Mouse (Mus musculus): ENCODE results near the gene Eipr1. TPM values are rescaled to one million over a fixed set of nuclear protein-coding genes. Genes with fewer than 3 reads are reported as not detected.

The Eipr1 gene
- total RNA-seq, 1 experiment from 2014 or later = 16.4 TPM

GRCm38 (mm10) chr12:28804558-28805481, 53.2 kb downstream of the Eipr1 start:
- ATAC-seq (replicated peaks; ENCODE audit: insufficient number of reproducible peaks, low FRiP score, low TSS enrichment, poor library complexity, severe bottlenecking) = no peak

DNA sequence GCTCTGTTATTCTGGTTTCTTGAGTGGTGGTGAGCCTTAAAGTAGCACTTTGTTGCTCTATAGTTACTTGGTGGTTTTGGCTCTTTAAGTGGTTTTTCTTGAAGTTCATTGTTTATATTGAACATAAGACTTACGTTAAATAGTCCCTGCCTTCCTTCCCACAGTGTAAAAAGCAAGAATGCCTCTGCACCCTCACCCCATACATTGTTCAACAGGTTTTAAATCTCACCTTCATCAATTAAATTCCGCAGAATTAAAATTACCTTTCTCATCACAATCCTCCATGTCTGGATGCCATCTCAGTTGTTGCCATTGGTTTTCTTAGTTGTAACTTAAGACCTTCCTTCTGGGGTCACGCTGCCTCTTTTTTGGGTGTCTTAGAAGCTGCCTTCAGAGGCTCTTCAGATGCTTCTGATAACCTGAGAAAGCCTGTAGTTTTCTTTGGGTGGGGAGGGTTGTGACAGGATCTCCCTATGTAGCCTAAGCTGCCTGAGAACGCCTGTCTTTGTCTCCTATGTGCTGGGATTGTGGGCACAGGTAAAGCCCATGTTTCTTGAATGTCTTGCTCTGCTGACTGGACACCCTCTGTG, 57.3 kb downstream of the Eipr1 start:
- ATAC-seq (replicated peaks; ENCODE audit: insufficient number of reproducible peaks, low FRiP score, low TSS enrichment, poor library complexity, severe bottlenecking) = no peak

GRCm38 (mm10) chr12:28809756-28810337, 58.2 kb downstream of the Eipr1 start:
- no peak for ATAC-seq (replicated peaks; ENCODE audit: insufficient number of reproducible peaks, low FRiP score, low TSS enrichment, poor library complexity, severe bottlenecking)

DNA sequence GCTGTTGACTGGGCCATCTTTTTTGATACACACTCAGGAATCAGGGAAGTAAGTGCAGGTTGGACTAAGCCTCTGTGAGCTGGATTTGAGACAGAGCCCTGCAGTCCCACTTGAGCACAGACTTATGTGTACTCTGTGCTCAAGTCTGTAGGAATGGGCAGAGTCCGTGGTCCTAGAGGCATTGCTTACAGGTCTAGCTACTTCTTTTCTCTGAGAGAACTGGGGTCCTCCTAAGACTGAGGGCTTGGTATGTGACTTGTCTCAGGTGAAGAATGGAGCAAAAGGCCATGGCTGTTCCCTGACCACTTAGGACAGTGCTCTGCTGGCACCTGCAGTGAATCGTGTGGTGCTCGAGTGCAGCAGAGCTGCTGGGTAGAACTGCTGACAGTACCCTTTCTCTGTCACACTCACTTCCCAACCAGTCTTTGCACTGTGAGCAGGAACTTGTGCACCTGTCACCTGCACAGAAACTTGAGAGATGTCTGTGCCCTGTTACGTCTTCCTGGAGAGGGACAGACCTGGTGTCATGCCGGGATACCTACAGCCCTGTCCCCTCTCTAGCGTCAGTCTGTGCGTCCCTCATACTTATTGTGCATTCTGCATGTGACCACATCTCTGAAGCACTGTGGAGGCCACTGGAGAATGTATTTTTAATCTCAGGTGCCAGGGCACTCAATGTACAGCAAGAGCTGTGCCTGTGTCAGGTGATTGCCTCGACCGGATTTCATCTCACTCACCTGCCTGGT, 65.3 kb downstream of the Eipr1 start:
- ATAC-seq (replicated peaks; ENCODE audit: insufficient number of reproducible peaks, low FRiP score, low TSS enrichment, poor library complexity, severe bottlenecking) = no peak

DNA sequence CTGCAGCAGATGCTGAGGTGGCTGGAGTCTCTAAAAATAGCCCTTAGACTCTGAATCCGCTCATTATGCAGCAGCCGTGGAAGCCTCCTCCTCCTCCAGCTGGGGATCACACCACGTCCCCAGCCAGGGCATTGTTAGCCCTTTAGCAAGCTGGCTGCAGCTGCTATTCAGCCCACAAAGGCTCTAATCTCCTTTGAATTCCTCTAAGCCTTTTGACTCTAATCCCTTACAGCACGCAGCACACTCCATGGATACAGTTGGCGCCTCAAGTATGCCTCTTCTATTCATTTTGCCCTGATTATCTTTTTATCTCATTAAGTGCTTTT, 65.8 kb downstream of the Eipr1 start:
- ATAC-seq (replicated peaks; ENCODE audit: insufficient number of reproducible peaks, low FRiP score, low TSS enrichment, poor library complexity, severe bottlenecking) = no peak

- ATAC-seq (replicated peaks; ENCODE audit: insufficient number of reproducible peaks, low FRiP score, low TSS enrichment, poor library complexity, severe bottlenecking) = no peak
These were observed 66.3 kb downstream of the Eipr1 start for GRCm38 (mm10) chr12:28817891-28818290.

- ATAC-seq (replicated peaks; ENCODE audit: insufficient number of reproducible peaks, low FRiP score, low TSS enrichment, poor library complexity, severe bottlenecking) = no peak
These were observed 71.9 kb downstream of the Eipr1 start for GRCm38 (mm10) chr12:28823518-28823917.

DNA sequence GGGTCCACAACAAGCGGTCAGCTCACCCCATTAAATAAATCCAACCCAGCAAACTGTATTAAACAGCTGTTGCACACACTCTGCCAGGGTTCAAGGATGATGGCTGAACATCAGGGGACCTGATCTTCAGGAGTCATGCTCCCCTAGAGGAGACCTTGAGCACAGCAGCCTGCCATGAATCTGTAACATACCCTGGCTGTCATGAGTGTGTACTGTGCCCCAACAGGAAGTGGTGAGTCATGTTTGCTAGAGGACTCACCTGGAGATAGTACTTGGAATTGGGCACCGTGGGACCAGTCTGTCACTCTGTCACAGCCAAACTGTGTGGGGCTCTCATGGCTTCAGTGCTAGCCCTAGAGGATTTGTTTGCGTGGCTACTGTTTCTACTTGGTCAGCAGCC, 77.9 kb downstream of the Eipr1 start:
- ATAC-seq (replicated peaks; ENCODE audit: insufficient number of reproducible peaks, low FRiP score, low TSS enrichment, poor library complexity, severe bottlenecking) = no peak

GRCm38 (mm10) chr12:28830471-28830870, 78.9 kb downstream of the Eipr1 start:
- no peak for ATAC-seq (replicated peaks; ENCODE audit: insufficient number of reproducible peaks, low FRiP score, low TSS enrichment, poor library complexity, severe bottlenecking)

- ATAC-seq (replicated peaks; ENCODE audit: insufficient number of reproducible peaks, low FRiP score, low TSS enrichment, poor library complexity, severe bottlenecking) = no peak
These were observed 79.6 kb downstream of the Eipr1 start for GRCm38 (mm10) chr12:28831066-28831733.

DNA sequence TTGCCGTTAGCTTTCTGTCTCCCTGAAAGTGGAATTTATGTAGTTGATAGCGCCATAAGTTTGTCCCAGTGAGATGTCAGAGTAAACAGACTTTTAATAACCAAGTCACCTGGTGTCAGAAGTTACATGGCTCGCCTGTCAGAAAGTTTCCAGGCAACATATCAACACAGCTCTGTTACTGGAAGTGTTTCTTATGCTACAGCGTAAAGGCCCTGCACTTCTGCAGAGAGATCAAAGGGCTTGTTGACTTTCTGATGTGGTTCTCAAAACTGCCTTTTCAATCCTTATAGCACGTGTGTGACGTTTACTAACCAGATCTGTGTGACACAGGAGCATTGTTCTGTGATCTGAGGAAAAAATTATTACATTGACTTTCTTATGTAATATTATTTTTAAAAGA, 82.7 kb downstream of the Eipr1 start:
- no peak for ATAC-seq (replicated peaks; ENCODE audit: insufficient number of reproducible peaks, low FRiP score, low TSS enrichment, poor library complexity, severe bottlenecking)

GRCm38 (mm10) chr12:28835683-28836082, 84.1 kb downstream of the Eipr1 start:
- ATAC-seq (replicated peaks; ENCODE audit: insufficient number of reproducible peaks, low FRiP score, low TSS enrichment, poor library complexity, severe bottlenecking) = no peak

GRCm38 (mm10) chr12:28838268-28838667, 86.7 kb downstream of the Eipr1 start:
- no peak for ATAC-seq (replicated peaks; ENCODE audit: insufficient number of reproducible peaks, low FRiP score, low TSS enrichment, poor library complexity, severe bottlenecking)

- ATAC-seq (replicated peaks; ENCODE audit: insufficient number of reproducible peaks, low FRiP score, low TSS enrichment, poor library complexity, severe bottlenecking) = no peak
These were observed 87.4 kb downstream of the Eipr1 start for GRCm38 (mm10) chr12:28838971-28839370.

DNA sequence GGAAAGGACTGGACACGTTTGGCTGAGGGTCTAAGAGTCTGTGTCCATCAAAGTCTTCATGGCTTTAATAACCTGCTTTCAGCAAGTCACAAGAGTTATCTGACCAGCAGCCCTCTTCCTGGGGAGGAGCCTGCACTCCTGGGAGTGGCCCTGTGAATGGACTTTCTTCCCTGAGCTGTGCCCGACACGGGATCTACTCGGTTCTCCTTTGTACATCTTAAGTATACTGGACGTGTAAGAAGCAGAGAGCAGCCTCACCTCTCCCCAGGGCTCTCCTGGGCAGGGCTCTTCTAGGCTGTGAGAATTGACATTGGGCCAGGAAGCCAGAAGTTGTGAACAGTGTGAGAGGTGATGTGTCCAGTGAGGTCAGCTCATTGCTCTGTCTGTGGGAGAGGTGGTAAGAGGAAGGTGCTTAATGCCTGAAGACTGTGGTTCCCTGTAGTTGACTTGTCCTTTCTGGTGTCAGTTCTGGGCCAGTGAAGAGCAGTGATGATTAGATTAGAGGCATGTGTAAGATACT, 89.6 kb downstream of the Eipr1 start:
- no peak for ATAC-seq (replicated peaks; ENCODE audit: insufficient number of reproducible peaks, low FRiP score, low TSS enrichment, poor library complexity, severe bottlenecking)

DNA sequence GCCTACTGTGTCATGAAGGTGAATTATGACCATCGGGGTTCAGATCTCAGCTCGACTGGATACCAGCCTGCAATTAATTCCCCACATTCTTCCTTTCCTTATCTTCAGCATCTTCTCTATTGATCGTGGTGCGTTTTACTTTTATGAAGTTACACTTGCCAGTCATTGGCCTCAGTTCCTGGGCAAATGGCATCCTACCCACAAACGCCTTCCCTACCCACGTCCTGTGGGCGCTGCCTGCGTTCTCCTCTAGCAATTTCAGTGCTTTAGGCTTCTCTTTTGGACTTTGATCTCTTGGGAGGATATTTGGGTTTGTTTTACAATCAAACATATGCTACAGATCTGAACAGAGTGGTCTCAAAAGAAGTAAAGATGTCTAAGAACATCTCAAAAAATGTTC, 94.2 kb downstream of the Eipr1 start:
- ATAC-seq (replicated peaks; ENCODE audit: insufficient number of reproducible peaks, low FRiP score, low TSS enrichment, poor library complexity, severe bottlenecking) = no peak

GRCm38 (mm10) chr12:28847401-28847800, 95.8 kb downstream of the Eipr1 start:
- no peak for ATAC-seq (replicated peaks; ENCODE audit: insufficient number of reproducible peaks, low FRiP score, low TSS enrichment, poor library complexity, severe bottlenecking)

- ATAC-seq (replicated peaks; ENCODE audit: insufficient number of reproducible peaks, low FRiP score, low TSS enrichment, poor library complexity, severe bottlenecking) = no peak
These were observed 97.4 kb downstream of the Eipr1 start for GRCm38 (mm10) chr12:28848726-28849612.
